18 mouse cellular contexts compared by ENCODE assay signal in the genomic region with DNA sequence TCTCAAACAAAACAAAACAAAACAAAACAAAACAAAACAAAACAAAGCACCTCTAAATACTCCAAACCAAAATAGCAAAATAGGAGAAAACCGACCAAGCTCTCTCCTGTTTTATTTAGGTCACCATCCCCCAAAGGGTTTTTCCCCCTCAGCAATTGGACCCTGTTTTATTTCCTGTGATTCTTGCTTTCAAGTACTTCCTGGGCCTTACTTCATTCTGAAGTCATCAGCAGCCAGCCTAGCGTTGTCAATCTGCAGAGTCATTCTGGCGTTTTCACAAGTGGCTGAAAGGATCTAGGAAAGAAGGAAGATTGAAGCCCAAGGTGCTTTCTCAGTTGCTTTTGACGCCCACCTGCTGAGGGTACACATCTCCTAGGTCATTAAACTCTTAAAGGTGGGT. TPM values are rescaled to one million over a fixed set of nuclear protein-coding genes. Genes with fewer than 3 reads are reported as not detected.
DNase-seq lines count a peak whose midpoint lies in the region; ATAC-seq lines count a peak whose summit lies in the region.
"Had no signal": no experiment of that assay in that cellular context is flagged by ENCODE, and none has a peak within 500 bp of the region (broad histone marks: within the 10 kb centered on the region; RNA-seq: fewer than 3 reads in every experiment).

No protein-coding gene starts in this region.

- no peak for ATAC-seq in erythroblast, adult 5-6 weeks (replicated peaks; ENCODE audit: low FRiP score, poor library complexity, severe bottlenecking)
- ATAC-seq: forebrain, embryonic 16.5 days; intestine, postnatal 0 days had no signal

- peak; percentile 13 for DNase-seq in 416B (ENCODE audit: low read depth)
- peak; percentile 15 for DNase-seq in CD4-positive helper T cell, adult 2 months (ENCODE audit: low read depth, low spot score)
- DNase-seq in Muller cell, postnatal 12 days (ENCODE audit: inconsistent ontology term) = peak; percentile 21
- DNase-seq in naive thymus-derived CD4-positive, alpha-beta T cell, adult 2 months (ENCODE audit: low read depth) = peak; percentile 30
- no peak for DNase-seq in gastrocnemius, postnatal 10 days
- DNase-seq: adrenal gland, adult 2 months; adrenal gland, postnatal 25 days; B cell, adult 2 months; gastrocnemius, postnatal 14 days; kidney, adult 8-10 months had no signal

RNA-seq across cellular contexts. Expression of a gene that starts 1.7 kb away (rescaled TPM):
- not detected for total RNA-seq in gastrocnemius, postnatal 10 days (2021)
- not detected in 2 replicates for total RNA-seq in erythroblast, adult 5-6 weeks (2015; ENCODE audit: low replicate concordance)
- total RNA-seq in erythroblast, adult 5-6 weeks (2017; ENCODE audit: low replicate concordance) = not detected in 2 replicates
- total RNA-seq: adrenal gland, adult 2 months; adrenal gland, postnatal 25 days; common myeloid progenitor, adult 5-6 weeks; G1E; gastrocnemius, postnatal 14 days; granulocyte monocyte progenitor cell, adult 5-6 weeks; heart, adult 8-10 months; heart, postnatal 25 days had no signal

RNA-seq across cellular contexts. Expression of a gene that starts 39.4 kb away (rescaled TPM):
- total RNA-seq in gastrocnemius, postnatal 10 days (2021) = under 1 TPM in 1 of 2 experiments, not detected in 1; 0.14 TPM
- not detected in 2 replicates for total RNA-seq in erythroblast, adult 5-6 weeks (2015; ENCODE audit: low replicate concordance)
- not detected in 2 replicates for total RNA-seq in erythroblast, adult 5-6 weeks (2017; ENCODE audit: low replicate concordance)
- total RNA-seq: adrenal gland, adult 2 months; adrenal gland, postnatal 25 days; common myeloid progenitor, adult 5-6 weeks; G1E; gastrocnemius, postnatal 14 days; granulocyte monocyte progenitor cell, adult 5-6 weeks; heart, adult 8-10 months; heart, postnatal 25 days had no signal

RNA-seq across cellular contexts. Expression of a gene that starts 39.4 kb away (rescaled TPM):
- total RNA-seq in gastrocnemius, postnatal 10 days (2021) = 10 to 100 TPM in 1 of 2 experiments, 1 to 10 TPM in 1; 9.3 to 11.7 TPM
- not detected in 2 replicates for total RNA-seq in erythroblast, adult 5-6 weeks (2015; ENCODE audit: low replicate concordance)
- total RNA-seq in erythroblast, adult 5-6 weeks (2017; ENCODE audit: low replicate concordance) = 0.28 TPM in 1 of 2 replicates, not detected in the other
- total RNA-seq: common myeloid progenitor, adult 5-6 weeks; granulocyte monocyte progenitor cell, adult 5-6 weeks had no signal

RNA-seq across cellular contexts. Expression of a gene that starts 52.5 kb away (rescaled TPM):
- 10 to 100 TPM; 55.5 to 63.5 TPM for total RNA-seq in gastrocnemius, postnatal 10 days (2021)
- total RNA-seq in erythroblast, adult 5-6 weeks (2015; ENCODE audit: low replicate concordance) = 70.0 and 77.8 TPM in 2 replicates
- total RNA-seq in erythroblast, adult 5-6 weeks (2017; ENCODE audit: low replicate concordance) = 133 and 177 TPM in 2 replicates

RNA-seq across cellular contexts. Expression of a gene that starts 54.4 kb away (rescaled TPM):
- not detected for total RNA-seq in gastrocnemius, postnatal 10 days (2021)
- not detected in 2 replicates for total RNA-seq in erythroblast, adult 5-6 weeks (2015; ENCODE audit: low replicate concordance)
- total RNA-seq in erythroblast, adult 5-6 weeks (2017; ENCODE audit: low replicate concordance) = not detected in 2 replicates
- total RNA-seq: adrenal gland, adult 2 months; adrenal gland, postnatal 25 days; common myeloid progenitor, adult 5-6 weeks; gastrocnemius, postnatal 14 days; granulocyte monocyte progenitor cell, adult 5-6 weeks; heart, adult 8-10 months; heart, postnatal 25 days had no signal

Comparison
In these comparisons a context has a peak if more than half of its experiments do, and no peak if none do; other contexts are left out.
1. RNA of a gene that starts 39.4 kb away (total RNA-seq): 9.3 to 11.7 TPM in gastrocnemius, postnatal 10 days; 0.28 TPM in erythroblast, adult 5-6 weeks; every median in the first group is over 4 times any median in the second.